Mouse (Mus musculus): ENCODE measurements at regions not wholly inside any gene's neighbourhood (a gene's known extent, or its start where the extent isn't known, plus 50 kb on each side); places are given as distances from the start of the nearest gene placed in this dataset.

DNA sequence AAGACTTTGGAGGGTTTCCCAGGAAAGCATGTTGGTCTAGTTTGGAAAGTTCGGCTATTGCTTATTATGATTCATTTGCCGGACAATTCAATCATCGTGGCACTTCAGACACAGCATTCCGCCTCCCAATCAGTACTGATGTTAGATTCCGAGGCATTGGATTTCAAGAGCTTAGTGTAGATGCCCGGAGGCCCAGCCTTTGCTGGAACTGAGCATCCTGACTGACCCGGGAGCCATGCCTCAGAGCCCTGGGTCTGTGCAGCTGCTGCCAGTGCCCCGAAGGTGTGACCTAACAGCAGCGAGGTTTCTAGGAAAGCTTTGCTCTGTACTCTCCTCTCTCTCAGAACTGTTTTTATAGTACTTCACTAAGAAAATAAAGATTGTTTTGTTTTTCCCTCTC lies 156.0 kb downstream of the Bcl11a start:
- no peak for TF ChIP-seq POLR2A (IDR thresholded peaks at IDR 0.05; ENCODE audit: low read depth, low read length)
- no peak for TF ChIP-seq CTCF (IDR thresholded peaks at IDR 0.05; ENCODE audit: borderline replicate concordance, insufficient read depth, low read length)

Measured in embryonic fibroblast, embryonic 13.5 days (primary cell).